Mouse (Mus musculus) MEL (cell line): ENCODE measurements at regions not wholly inside any gene's neighbourhood (a gene's known extent, or its start where the extent isn't known, plus 50 kb on each side); places are given as distances from the start of the nearest gene placed in this dataset.

Experiments used
- CHD2 ChIP-seq: IDR thresholded peaks from 2 replicates; pipeline ENCODE4 v1.6.1; 2011; ENCODE audit warnings: low read length, improper control_type of control experiment
- CTCF ChIP-seq, 3 experiments: IDR thresholded peaks in 2 of 3; conservative IDR thresholded peaks in 1 of 3; 2 replicates each; pipeline ENCODE4 v1.5.1; 2011 to 2012; ENCODE audit warnings: low read length in 3 of 3, low read depth in 2 of 3, mild to moderate bottlenecking in 2 of 3, improper control_type of control experiment in 1 of 3, inconsistent platforms in 1 of 3, mixed read lengths in 1 of 3, moderate library complexity in 1 of 3; ENCODE audit not compliant: control insufficient read depth in 1 of 3, insufficient read depth in 1 of 3, poor library complexity in 1 of 3, severe bottlenecking in 1 of 3
- GABPA ChIP-seq: IDR thresholded peaks from 2 replicates; pipeline ENCODE4 v1.6.1; 2012; ENCODE audit warnings: low read depth, mild to moderate bottlenecking, inconsistent platforms, low read length, improper control_type of control experiment, moderate library complexity
- KAT2A ChIP-seq: conservative IDR thresholded peaks from 2 replicates; pipeline ENCODE4 v1.6.1; 2012; ENCODE audit warnings: low read depth, low read length, improper control_type of control experiment, inconsistent platforms
- POLR2AphosphoS2 ChIP-seq: IDR thresholded peaks from 2 replicates; pipeline ENCODE4 v1.6.1; 2011; ENCODE audit warnings: low read length, improper control_type of control experiment
- RAD21 ChIP-seq: IDR thresholded peaks from 2 replicates; pipeline ENCODE4 v1.6.1; 2011; ENCODE audit warnings: mild to moderate bottlenecking, low read depth, low read length, improper control_type of control experiment
- ZNF384 ChIP-seq: IDR thresholded peaks from 2 replicates; pipeline ENCODE4 v1.6.1; 2012; ENCODE audit warnings: low read depth, mild to moderate bottlenecking, inconsistent platforms, low read length, improper control_type of control experiment

GRCm38 (mm10) chr8:102907444-102907843 lies 122.0 kb upstream of the Cdh11 start:
- no peak for TF ChIP-seq GABPA
- TF ChIP-seq KAT2A = no peak
- no peak for TF ChIP-seq CTCF (IDR thresholded peaks at IDR 0.05 in 2 of 3, conservative IDR thresholded peaks at IDR 0.05 in 1 of 3; ENCODE audit: control insufficient read depth in 1 of 3, insufficient read depth in 1 of 3, low read depth in 2 of 3, low read length in 3 of 3, poor library complexity in 1 of 3, severe bottlenecking in 1 of 3)
- TF ChIP-seq POLR2AphosphoS2 = no peak
- no peak for TF ChIP-seq RAD21
- no peak for TF ChIP-seq CHD2
- no peak for TF ChIP-seq ZNF384
